ENCODE assay signal across 8 mouse cellular contexts in the genomic region with DNA sequence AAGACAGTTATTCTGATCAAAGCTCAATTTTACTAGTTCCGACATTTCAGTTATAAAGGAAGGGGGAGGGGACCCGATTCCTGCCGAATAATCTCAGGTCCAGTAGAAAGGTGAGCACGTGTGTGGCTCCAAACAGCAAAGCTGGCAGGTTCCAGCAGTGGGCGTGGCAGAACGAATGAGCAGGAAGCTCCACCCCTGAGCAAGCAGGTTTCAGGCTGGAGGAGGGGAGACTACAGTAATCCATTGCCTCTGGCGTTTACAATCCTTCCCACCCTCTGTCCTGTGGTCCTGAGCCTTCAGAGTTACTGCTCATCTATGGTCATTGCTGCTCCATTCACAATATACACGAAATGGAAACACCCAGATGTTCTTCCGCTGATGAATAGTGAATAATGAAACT. TPM values are rescaled to one million over a fixed set of nuclear protein-coding genes. Genes with fewer than 3 reads are reported as not detected.
DNase-seq lines count a peak whose midpoint lies in the region; ATAC-seq lines count a peak whose summit lies in the region.
"Not testable (repeated sequence)": the region's sequence is repeated elsewhere in the genome, so short reads cannot be mapped to it uniquely, and the experiment has no call there.

No protein-coding gene starts in this region.

- not testable (repeated sequence) for H3K4me1 ChIP-seq in embryonic facial prominence, embryonic 14.5 days (ENCODE audit: control insufficient read depth, insufficient read depth, low read length); heart, embryonic 16.5 days (ENCODE audit: control insufficient read depth, insufficient read depth, low read length); limb, embryonic 15.5 days

- H3K27ac ChIP-seq in embryonic facial prominence, embryonic 14.5 days (replicated peaks; ENCODE audit: low read depth, low read length); heart, embryonic 16.5 days (ENCODE audit: low read length); limb, embryonic 15.5 days: not testable (repeated sequence)

- WGBS in embryonic facial prominence, embryonic 14.5 days = 4% methylated on average over 9 of the region's 9 CpGs
- WGBS in heart, embryonic 16.5 days = 7% methylated on average over 9 of the region's 9 CpGs
- WGBS in limb, embryonic 15.5 days = 10% methylated on average over 9 of the region's 9 CpGs

- not testable (repeated sequence) for H3K27me3 ChIP-seq in embryonic facial prominence, embryonic 14.5 days (replicated peaks; ENCODE audit: control insufficient read depth, insufficient read depth, low read length); heart, embryonic 16.5 days (ENCODE audit: control insufficient read depth, insufficient read depth, low read length); limb, embryonic 15.5 days

- H3K36me3 ChIP-seq in embryonic facial prominence, embryonic 14.5 days (ENCODE audit: control insufficient read depth, insufficient read depth, low read length); heart, embryonic 16.5 days (ENCODE audit: control insufficient read depth, insufficient read depth); limb, embryonic 15.5 days: not testable (repeated sequence)

- not testable (repeated sequence) for H3K4me3 ChIP-seq in embryonic facial prominence, embryonic 14.5 days (ENCODE audit: low read depth, low read length)
- H3K4me3 ChIP-seq in heart, embryonic 16.5 days (ENCODE audit: low read length) = peak overlapping the region; percentile 27
- H3K4me3 ChIP-seq in limb, embryonic 15.5 days = peak overlapping the region; percentile 4; the same call in 1 of the 2 replicates

- ATAC-seq in activated CD4-positive, CD25-positive, alpha-beta regulatory T cell, adult 4 months = peak; percentile 25
- peak; percentile 48; the same call in 1 of the 2 replicates for ATAC-seq in embryonic facial prominence, embryonic 14.5 days (ENCODE audit: low read depth)
- 0 out of 2 replicates have a peak, but pooled peaks have one; percentile 21 for ATAC-seq in heart, embryonic 16.5 days (replicated peaks; ENCODE audit: extremely low read depth, insufficient read depth, low FRiP score)
- ATAC-seq in limb, embryonic 15.5 days (ENCODE audit: insufficient number of reproducible peaks, low FRiP score, low TSS enrichment, low read depth) = not testable (repeated sequence)

- peak overlapping the region; percentile 41 for H3K4me2 ChIP-seq in embryonic facial prominence, embryonic 14.5 days (ENCODE audit: low read depth, low read length)
- peak overlapping the region; percentile 57 for H3K4me2 ChIP-seq in heart, embryonic 16.5 days (ENCODE audit: low read depth, low read length)
- H3K4me2 ChIP-seq in limb, embryonic 15.5 days = peak overlapping the region; percentile 31

- H3K9ac ChIP-seq in embryonic facial prominence, embryonic 14.5 days (ENCODE audit: low read depth, low read length); limb, embryonic 15.5 days: not testable (repeated sequence)
- H3K9ac ChIP-seq in heart, embryonic 16.5 days (ENCODE audit: low read length) = 0 out of 2 replicates have a peak overlapping the region, but pooled peaks have one; percentile 16

- peak; percentile 31 for DNase-seq in embryonic facial prominence, embryonic 14.5 days (ENCODE audit: low spot score)
- peak; percentile 72 for DNase-seq in kidney, adult 11 months
- peak; percentile 40 to 54 for DNase-seq in lung, postnatal 4 days
- peak; percentile 30 for DNase-seq in spleen, adult 12 weeks (ENCODE audit: low spot score)
- peak; percentile 35 to 53 for DNase-seq in urinary bladder, postnatal 36 days (ENCODE audit: low spot score in 2 of 2)

- H3K9me3 ChIP-seq in embryonic facial prominence, embryonic 14.5 days (ENCODE audit: control insufficient read depth, low read length); heart, embryonic 16.5 days (replicated peaks; ENCODE audit: control insufficient read depth, low read length); limb, embryonic 15.5 days: not testable (repeated sequence)

RNA-seq across cellular contexts. Expression of gene Ccdc171, which starts 42.8 kb away (rescaled TPM):
- 10 to 100 TPM; 10.7 to 13.4 TPM for polyA plus RNA-seq in activated CD4-positive, CD25-positive, alpha-beta regulatory T cell, adult 4 months (2017; shearing (Covaris generic))
- 3.7 and 4.0 TPM in 2 replicates for polyA plus RNA-seq in embryonic facial prominence, embryonic 14.5 days (2014; fragmentation: Nextera tagmentation; extraction: Ambion mirVana)
- polyA plus RNA-seq in heart, embryonic 16.5 days (2015; fragmentation: Nextera tagmentation; extraction: Ambion mirVana) = 3.5 and 3.8 TPM in 2 replicates
- 3.4 and 4.0 TPM in 2 replicates for polyA plus RNA-seq in limb, embryonic 15.5 days (2015; fragmentation: Nextera tagmentation; extraction: Ambion mirVana)
